Mouse (Mus musculus): ENCODE results near the gene Capn5.

The Capn5 gene

GRCm38 (mm10) chr7:98109771-98110170 is 68.3 kb downstream of the Capn5 start:
- no peak for DNase-seq (ENCODE audit: low spot score)

GRCm38 (mm10) chr7:98108636-98109430 is 69.2 kb downstream of the Capn5 start:
- DNase-seq (ENCODE audit: low spot score) = no peak

- no peak for DNase-seq (ENCODE audit: low spot score)
These were observed 71.8 kb downstream of the Capn5 start for GRCm38 (mm10) chr7:98106272-98106671.

DNA sequence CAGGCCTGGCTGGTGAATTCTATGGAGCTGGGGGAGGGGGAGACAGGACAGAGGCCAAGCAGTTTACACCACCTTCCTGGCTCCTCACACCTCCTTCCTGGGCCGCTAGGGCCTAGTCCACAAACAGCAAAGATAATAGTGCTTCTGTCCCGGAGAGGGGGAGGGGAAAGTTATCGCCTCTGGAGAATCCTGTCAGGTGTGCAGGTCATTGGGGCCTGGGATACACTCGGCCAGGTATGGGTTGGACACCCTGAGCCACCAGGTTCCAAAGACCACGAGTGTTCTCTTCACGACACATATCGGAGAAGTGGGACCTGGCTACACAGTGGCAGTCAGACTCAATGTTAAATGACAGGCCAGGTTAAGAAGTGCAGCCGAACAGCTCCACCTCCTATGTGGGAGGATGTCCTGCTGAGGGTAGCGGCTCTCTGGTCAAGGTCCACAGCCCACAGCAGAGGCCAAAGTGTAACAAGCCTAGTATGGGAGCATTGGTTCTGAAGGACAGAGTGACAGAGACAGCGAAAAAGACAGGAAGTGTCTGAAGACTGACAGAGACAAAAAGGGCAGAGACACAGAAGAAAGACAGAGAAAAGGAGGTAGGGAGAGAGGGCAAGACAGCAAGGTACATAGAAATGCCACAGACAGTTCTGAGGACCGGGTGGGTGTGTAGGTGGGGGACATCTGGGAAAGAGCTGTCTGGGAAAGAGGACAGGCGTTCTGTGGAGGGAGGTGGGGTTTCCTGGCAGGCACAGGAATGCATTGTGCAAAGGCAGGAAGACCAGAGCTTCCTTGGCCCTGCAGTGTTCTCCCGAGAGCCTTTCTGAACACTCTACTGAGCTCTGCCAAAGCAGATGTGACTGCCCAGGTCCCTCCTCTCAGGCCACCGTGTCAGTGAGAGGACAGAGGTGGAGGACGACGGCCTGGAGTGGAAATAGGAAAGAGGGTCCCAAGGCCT is 73.3 kb downstream of the Capn5 start:
- peak; percentile 66 for DNase-seq (ENCODE audit: low spot score)

GRCm38 (mm10) chr7:98103942-98104292 is 74.2 kb downstream of the Capn5 start:
- DNase-seq (ENCODE audit: low spot score) = no peak

DNA sequence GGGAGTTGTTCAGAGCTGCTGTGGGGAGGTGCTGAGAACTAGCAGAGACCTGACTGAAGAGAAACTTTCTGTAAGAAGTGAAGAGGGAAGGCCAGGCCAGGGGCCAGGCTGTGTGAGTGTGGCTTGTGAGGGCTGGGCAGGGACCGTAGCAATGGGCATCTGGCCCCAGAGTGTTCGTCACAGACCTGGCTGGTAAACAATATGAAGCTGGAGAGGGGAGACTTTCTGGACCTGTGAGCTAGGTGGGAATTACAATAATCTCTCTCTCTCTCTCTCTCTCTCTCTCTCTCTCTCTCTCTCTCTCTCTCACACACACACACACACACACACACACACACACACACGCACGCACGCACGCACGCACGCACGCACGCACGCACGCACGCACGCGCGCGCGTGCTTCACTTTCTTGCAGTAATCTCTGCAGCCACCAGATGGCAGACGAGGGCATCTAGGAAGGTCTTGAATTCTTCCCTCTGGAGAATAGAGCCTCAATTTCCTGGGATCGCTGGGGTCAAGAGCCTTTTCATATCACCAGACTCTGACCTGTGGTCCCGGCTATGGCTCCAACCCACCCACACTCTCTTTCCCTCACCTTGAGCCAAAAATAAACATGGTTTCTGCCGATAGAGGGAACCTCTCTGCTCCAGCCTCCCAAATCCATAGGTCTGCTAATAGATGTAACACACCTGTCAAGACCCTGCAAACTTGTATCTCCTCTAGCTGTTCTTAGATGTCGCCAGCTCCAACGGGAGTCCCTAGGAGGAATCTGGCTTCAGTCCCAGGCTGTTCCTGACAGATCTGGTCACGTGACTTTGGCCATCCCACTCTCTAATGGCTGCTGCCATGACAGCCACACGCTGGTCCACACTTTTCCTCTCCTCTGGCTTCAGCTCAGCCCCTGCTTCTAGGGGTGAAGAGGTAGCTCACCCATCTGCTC is 74.8 kb downstream of the Capn5 start:
- DNase-seq (ENCODE audit: low spot score) = peak; percentile 65

GRCm38 (mm10) chr7:98102488-98102887 is 75.6 kb downstream of the Capn5 start:
- no peak for DNase-seq (ENCODE audit: low spot score)

GRCm38 (mm10) chr7:98097557-98097956 is 80.5 kb downstream of the Capn5 start:
- DNase-seq (ENCODE audit: low spot score) = peak; percentile 77

DNA sequence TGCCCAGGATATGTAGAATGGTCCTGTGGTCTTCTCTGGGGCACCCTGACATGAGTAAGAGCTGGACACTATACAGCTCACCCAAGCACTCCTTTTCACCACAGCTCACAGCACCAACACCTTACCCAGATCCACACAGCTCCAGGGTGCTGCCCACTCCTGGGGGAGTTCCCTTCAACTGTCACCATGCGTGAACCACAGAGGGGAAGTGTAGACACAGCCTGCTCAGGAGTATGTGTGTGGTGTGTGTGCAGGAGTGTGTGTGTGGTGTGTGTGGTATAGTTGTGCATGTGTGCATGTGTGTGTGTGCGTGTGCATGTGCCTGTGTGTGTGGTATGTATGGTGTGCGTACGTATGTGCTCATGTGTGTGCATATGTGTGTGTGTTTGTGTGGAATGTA is 82.2 kb downstream of the Capn5 start:
- DNase-seq (ENCODE audit: low spot score) = no peak

DNA sequence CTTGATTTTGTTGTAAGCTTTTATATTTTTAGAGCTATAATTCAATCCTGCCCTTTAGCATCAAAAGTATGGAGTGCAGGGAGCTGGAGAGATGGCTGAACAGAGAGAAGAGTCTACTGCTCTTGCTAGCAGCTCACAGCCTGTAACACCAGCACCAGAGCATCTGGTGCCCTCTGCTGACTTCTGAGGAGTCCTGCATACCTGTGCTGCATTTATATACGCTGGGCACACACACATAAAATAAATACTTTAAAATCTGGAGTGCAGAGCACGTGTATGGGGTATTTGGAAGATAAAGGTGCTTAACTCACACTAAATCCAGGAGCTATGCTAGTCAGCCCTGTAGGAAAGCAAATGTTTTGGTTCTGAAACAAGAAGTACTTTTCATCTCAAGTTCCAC is 91.7 kb downstream of the Capn5 start:
- no peak for DNase-seq (ENCODE audit: low spot score)

GRCm38 (mm10) chr7:98085314-98085713 is 92.8 kb downstream of the Capn5 start:
- DNase-seq (ENCODE audit: low spot score) = no peak

- DNase-seq (ENCODE audit: low spot score) = no peak
These were observed 93.4 kb downstream of the Capn5 start for GRCm38 (mm10) chr7:98084541-98085293.

- DNase-seq (ENCODE audit: low spot score) = no peak
These were observed 95.7 kb downstream of the Capn5 start for GRCm38 (mm10) chr7:98082376-98082775.

DNA sequence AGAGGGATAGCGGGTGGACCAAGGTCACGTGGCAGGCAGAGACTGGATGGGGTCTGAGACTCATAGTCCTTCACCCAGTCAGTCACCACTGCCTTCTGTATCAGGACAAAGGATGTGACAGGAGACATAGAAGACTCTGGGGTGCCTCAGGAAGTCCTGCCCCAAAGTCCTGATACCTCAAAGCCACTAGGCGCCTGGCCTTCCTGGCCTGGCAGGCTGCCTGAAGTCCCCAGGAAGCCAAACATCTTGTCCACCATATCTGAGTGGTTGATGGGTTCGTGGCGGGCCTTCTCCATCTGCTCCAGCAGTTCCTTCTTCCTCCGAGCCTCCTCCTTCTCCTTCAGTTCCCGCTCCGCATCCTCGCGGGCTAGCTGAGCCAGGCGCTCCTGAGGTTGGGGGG is 100.6 kb downstream of the Capn5 start:
- DNase-seq (ENCODE audit: low spot score) = no peak

- DNase-seq (ENCODE audit: low spot score) = peak; percentile 75
These were observed 106.5 kb downstream of the Capn5 start for GRCm38 (mm10) chr7:98071620-98072019.
